Mouse (Mus musculus): Measurements from ENCODE around the gene Aspg. TPM values are rescaled to one million over a fixed set of nuclear protein-coding genes. Genes with fewer than 3 reads are reported as not detected.
A peak's percentile ranks its signal among the peaks of the same experiment; 100 is the strongest.

Gene Aspg
- polyA plus RNA-seq, 1 experiment: 16.8 TPM

DNA sequence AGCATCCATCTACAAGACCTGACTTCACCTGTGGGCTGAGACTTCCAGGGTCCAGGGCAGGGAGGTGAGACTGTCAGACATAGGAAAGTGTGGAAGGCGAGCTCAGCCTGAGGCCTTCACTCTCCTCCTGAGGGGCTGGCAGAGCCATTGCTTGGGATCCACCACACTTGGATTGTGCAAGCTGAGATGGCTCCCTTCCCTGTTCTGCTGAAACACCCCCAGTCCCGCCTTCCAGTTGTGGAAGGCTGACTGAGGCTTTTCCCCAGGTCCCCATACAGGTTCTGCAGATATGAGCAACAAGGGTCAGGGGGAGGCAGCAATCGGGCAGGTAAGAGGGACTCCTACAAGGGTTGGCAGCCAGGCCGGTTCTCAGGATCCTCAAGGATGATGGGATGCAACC, 22.0 kb downstream of the Aspg start:
- TF ChIP-seq POLR2A (IDR thresholded peaks at IDR 0.05; ENCODE audit: borderline replicate concordance, extremely low read depth, low read depth, low read length): no peak
- TF ChIP-seq CTCF (IDR thresholded peaks at IDR 0.05; ENCODE audit: insufficient read depth, low read length): no peak
- no peak overlapping the region for H3K4me3 ChIP-seq (replicated peaks; ENCODE audit: extremely low read depth, low read depth, low read length)
- no peak for DNase-seq
- WGBS: 86% methylated on average over 4 of the region's 4 CpGs
- peaks cover 4% of the 10 kb centered on the region; the same call in 1 of the 2 replicates for H3K4me1 ChIP-seq (ENCODE audit: control insufficient read depth, insufficient read depth, low read length)

DNA sequence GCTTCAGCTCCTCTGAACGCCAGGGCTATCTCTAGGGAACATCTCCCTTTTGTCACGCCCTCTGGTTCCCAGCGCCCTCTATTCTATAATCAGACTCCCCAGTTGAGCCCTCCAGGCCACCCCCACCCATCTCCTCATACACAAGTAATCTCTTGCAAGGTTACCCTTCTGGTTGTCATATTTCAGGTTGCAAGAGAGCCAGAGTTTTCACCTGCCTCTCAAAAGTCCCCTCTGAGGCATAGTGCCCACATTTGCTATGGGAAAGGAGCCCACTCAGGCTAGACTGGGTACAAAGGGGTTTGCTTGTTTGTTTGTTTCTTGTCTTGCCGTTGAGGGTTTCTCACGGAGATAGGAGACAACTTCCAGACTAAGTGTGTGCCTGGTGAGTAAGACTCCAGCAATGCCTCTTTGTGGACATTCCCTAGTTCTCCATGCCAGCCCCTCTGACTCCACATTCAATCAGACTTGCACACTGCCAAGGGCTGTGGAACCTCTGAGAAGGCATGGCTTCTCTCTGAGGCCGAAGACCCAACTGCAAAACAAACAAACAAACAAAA, 22.9 kb downstream of the Aspg start:
- Histone ChIP-seq H3K4me1 (ENCODE audit: control insufficient read depth, insufficient read depth, low read length) (peaks cover 4% of the 10 kb centered on the region; the same call in 1 of the 2 replicates), H3K4me3 (replicated peaks; ENCODE audit: extremely low read depth, low read depth, low read length) (no peak overlapping the region)
- no peak for DNase-seq
- 49% methylated on average over 6 of the region's 6 CpGs for WGBS
- TF ChIP-seq CTCF (IDR thresholded peaks at IDR 0.05; ENCODE audit: insufficient read depth, low read length) (no peak), POLR2A (IDR thresholded peaks at IDR 0.05; ENCODE audit: borderline replicate concordance, extremely low read depth, low read depth, low read length) (no peak)

DNA sequence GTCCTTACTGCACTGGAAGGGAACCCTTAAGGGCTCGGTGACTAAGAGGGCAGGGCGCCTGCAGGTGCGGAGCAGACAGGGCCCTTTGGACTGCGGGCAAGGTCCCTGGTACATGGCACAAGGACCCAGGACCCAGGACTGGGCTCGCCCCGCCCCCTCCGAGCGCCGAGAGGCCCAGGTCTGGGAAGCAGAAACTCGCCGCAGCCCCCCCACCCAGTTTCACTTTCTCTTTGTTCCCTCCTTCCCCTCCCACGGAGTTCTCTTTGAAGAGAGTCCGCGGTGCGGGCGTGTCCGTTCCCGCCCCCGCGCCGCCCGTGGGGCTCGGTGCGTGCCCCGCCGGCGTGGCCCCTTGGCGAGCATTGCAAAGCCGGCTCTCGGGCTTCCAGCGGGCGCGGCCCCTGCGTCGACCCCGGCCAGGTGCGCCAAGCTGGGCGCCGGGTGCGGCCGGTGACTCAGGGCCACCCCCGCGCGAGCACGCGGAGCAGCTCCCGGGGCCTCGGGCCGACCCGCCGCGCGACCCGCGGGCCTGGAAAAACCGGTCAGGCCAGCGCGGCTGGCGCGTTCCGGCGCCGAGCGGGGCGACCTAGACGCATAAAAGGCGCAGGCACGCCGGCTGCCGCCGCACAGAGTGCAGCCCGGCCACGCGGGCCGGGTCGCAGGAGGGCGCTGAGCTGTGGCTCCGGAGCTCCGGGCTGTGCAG, 23.8 kb downstream of the Aspg start:
- Histone ChIP-seq H3K4me1 (ENCODE audit: control insufficient read depth, insufficient read depth, low read length) (peaks cover 4% of the 10 kb centered on the region; the same call in 1 of the 2 replicates), H3K4me3 (replicated peaks; ENCODE audit: extremely low read depth, low read depth, low read length) (peak overlapping the region; percentile 86)
- WGBS: 1% methylated on average over 79 of the region's 79 CpGs
- DNase-seq: peak; percentile 74
- TF ChIP-seq POLR2A (IDR thresholded peaks at IDR 0.05; ENCODE audit: borderline replicate concordance, extremely low read depth, low read depth, low read length) (no peak), CTCF (IDR thresholded peaks at IDR 0.05; ENCODE audit: insufficient read depth, low read length) (no peak)

DNA sequence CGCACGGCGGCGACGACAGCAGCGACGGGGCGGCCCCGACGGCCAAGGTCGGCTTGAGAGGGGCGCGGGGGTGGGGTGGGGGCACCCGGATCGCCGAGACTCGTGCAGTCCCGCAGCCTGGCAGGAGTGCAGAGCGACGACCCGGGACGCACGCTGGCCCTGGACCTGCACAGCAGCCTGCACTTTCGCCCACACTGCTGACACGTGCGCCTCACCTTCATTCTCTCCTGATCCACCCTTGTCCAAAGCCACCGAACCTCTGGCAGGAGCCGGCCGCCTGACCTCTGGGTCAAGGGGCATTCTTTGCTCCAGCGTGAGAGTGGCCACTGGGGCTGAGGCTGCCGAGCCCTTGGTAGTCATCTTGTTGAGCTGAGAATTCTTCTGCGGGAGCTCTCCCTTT, 24.5 kb downstream of the Aspg start:
- no peak for TF ChIP-seq POLR2A (IDR thresholded peaks at IDR 0.05; ENCODE audit: borderline replicate concordance, extremely low read depth, low read depth, low read length)
- TF ChIP-seq CTCF (IDR thresholded peaks at IDR 0.05; ENCODE audit: insufficient read depth, low read length): no peak
- Histone ChIP-seq H3K4me1 (ENCODE audit: control insufficient read depth, insufficient read depth, low read length) (peaks cover 4% of the 10 kb centered on the region; the same call in 1 of the 2 replicates), H3K4me3 (replicated peaks; ENCODE audit: extremely low read depth, low read depth, low read length) (peak overlapping the region; percentile 86)
- WGBS: 13% methylated on average over 32 of the region's 32 CpGs
- DNase-seq: no peak

DNA sequence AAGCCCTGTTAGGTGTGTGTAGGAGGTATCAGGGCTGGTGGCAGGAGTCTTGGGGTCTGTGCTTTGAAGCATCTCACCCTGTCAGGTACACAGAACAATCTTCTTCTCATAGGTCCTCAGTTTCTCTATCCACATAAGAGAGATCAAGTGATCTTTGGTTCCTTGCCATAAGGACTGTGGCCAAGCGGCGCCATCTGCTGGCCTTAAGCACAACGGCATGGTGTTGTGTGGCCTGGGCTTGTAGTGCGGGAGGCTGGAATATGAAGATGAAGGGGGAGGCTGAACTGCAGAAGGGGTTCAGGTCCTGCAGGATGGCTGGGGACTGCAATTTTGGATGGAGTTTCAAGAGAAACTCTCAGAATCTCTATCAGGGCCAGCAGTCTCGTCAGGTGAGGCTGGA, 33.8 kb downstream of the Aspg start:
- WGBS: 6% methylated on average over 5 of the region's 5 CpGs
- Histone ChIP-seq H3K4me3 (replicated peaks; ENCODE audit: extremely low read depth, low read depth, low read length) (no peak overlapping the region), H3K4me1 (ENCODE audit: control insufficient read depth, insufficient read depth, low read length) (no peaks in the 10 kb centered on the region)
- TF ChIP-seq POLR2A (IDR thresholded peaks at IDR 0.05; ENCODE audit: borderline replicate concordance, extremely low read depth, low read depth, low read length): no peak
- TF ChIP-seq CTCF (IDR thresholded peaks at IDR 0.05; ENCODE audit: insufficient read depth, low read length): peak; percentile 94
- DNase-seq: peak; percentile 60

DNA sequence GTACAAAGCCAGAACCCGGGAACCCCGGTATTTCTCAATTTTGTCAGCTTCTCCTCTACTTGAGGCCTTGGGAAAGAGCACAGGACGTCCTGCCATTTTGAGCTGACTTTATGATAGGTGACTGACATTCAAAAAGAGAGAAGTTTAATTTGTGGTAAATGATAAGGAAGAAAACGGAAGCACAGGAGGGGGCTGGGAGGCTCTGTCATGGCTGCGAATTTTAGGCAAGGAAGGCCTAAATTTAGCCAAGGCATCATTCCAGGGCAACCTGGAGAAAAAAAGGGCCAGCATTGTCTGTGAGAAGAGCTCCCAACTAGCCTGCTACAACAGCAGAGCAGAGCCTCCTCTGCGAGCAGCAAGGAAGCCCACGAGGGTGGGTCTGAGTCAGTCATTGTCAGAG, 34.3 kb downstream of the Aspg start:
- WGBS: 58% methylated on average over 7 of the region's 7 CpGs

DNA sequence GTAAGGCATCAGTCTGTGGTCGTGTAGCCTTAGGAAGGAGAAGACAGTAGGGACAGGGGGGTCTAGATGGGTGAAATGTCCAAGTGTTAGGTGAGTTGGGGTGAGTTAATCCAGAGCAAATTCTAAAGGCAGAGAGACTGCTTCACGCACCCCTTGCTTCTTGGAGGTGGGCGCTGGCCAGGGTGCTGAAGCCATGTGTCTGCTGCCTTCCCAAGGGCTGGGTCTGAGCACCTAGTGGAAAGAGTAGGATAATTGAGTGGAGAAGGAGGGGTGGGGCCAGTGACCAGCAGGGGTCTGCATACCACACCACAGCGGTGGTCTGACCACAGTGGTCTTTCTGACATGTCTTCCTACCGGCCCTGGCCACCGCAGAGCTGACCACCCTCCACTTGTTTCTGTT, 34.8 kb downstream of the Aspg start:
- Histone ChIP-seq H3K4me1 (ENCODE audit: control insufficient read depth, insufficient read depth, low read length) (no peaks in the 10 kb centered on the region; the same call in 1 of the 2 replicates), H3K4me3 (replicated peaks; ENCODE audit: extremely low read depth, low read depth, low read length) (no peak overlapping the region)
- 4% methylated on average over 6 of the region's 6 CpGs for WGBS
- no peak for TF ChIP-seq POLR2A (IDR thresholded peaks at IDR 0.05; ENCODE audit: borderline replicate concordance, extremely low read depth, low read depth, low read length)
- no peak for TF ChIP-seq CTCF (IDR thresholded peaks at IDR 0.05; ENCODE audit: insufficient read depth, low read length)
- DNase-seq: no peak

More for the DNA sequence above, 34.3 kb downstream of the Aspg start:
- TF ChIP-seq CTCF (IDR thresholded peaks at IDR 0.05; ENCODE audit: insufficient read depth, low read length): no peak
- H3K4me3 ChIP-seq (replicated peaks; ENCODE audit: extremely low read depth, low read depth, low read length): no peak overlapping the region
- H3K4me1 ChIP-seq (ENCODE audit: control insufficient read depth, insufficient read depth, low read length): no peaks in the 10 kb centered on the region; the same call in 1 of the 2 replicates
- DNase-seq: no peak

DNA sequence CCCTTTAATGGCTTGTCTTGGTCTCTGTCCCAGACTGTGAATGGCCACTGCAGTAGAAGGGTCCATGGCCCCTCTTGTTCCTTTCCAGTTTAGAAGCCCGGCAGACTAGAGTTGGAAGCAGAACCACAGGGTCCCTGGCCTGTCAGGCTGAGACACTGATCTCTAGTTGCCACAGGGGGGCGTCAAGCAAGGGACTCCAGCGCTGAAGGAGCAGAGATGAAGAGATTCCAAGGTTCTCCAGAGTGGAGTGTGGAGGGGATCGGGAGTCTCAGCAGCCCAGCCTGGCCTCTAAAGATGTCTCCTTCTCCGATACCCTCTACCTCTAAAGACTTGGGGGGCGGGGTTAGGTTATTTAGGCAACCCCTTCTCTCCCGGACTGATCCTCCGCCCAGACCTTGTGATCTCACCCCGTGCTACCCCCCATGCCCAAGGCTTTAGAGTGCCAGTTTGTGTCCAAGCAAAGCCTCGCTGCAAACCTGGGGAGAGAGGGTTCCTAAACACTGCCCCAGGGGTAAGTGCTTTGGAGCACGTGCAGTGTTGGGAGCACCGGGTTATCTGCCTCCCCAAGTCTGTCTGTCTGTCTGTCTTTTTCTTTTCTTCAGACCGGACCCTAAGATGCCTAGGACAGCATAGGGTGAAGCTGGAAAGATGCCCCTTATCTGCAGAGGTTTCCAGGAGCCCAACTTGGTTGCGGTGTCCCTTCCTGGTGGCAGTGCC, 36.8 kb downstream of the Aspg start:
- 7% methylated on average over 14 of the region's 14 CpGs for WGBS
- Histone ChIP-seq H3K4me1 (ENCODE audit: control insufficient read depth, insufficient read depth, low read length) (peaks cover 3% of the 10 kb centered on the region), H3K4me3 (replicated peaks; ENCODE audit: extremely low read depth, low read depth, low read length) (no peak overlapping the region)
- no peak for DNase-seq
- TF ChIP-seq CTCF (IDR thresholded peaks at IDR 0.05; ENCODE audit: insufficient read depth, low read length) (peak; percentile 34; the same call in 1 of the 2 replicates), POLR2A (IDR thresholded peaks at IDR 0.05; ENCODE audit: borderline replicate concordance, extremely low read depth, low read depth, low read length) (no peak)

DNA sequence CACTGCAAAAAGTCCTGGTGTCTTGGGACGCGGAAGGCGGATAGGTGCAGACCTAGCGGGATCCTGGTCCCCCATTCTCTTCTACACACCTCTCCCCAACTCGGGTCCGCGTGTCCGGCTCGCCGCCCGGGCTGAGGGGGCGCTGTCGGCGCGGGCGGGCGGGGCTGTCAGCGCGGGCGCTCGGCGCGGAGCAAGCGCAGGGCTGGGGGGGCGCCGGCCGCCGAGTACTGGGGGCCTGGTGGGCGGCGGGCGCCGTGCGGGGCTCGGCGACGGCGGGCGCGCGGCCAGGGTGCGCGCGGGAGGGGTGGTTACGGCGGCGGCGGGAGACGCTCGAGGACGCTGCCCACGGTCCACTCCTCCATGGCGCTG, 37.3 kb downstream of the Aspg start:
- TF ChIP-seq CTCF (IDR thresholded peaks at IDR 0.05; ENCODE audit: insufficient read depth, low read length): no peak
- TF ChIP-seq POLR2A (IDR thresholded peaks at IDR 0.05; ENCODE audit: borderline replicate concordance, extremely low read depth, low read depth, low read length): no peak
- under 1% methylated on average over 37 of the region's 52 CpGs for WGBS
- no peak overlapping the region for H3K4me3 ChIP-seq (replicated peaks; ENCODE audit: extremely low read depth, low read depth, low read length)

More for the DNA sequence above, 37.3 kb downstream of the Aspg start:
- peaks cover 3% of the 10 kb centered on the region for H3K4me1 ChIP-seq (ENCODE audit: control insufficient read depth, insufficient read depth, low read length)
- no peak for DNase-seq

Measured in lung, adult 2 months (tissue).